Mouse (Mus musculus): Measurements from ENCODE around the gene Rrp1b.
"Not testable (repeated sequence)": the region's sequence is repeated elsewhere in the genome, so short reads cannot be mapped to it uniquely, and the experiment has no call there.

Gene Rrp1b

GRCm38 (mm10) chr17:32091364-32092240 is 55.7 kb downstream of the Rrp1b start:
- DNase-seq = peak; percentile 76

- DNase-seq = no peak
Observed at GRCm38 (mm10) chr17:32092241-32092619, 56.3 kb downstream of the Rrp1b start.

GRCm38 (mm10) chr17:32092895-32093294 is 57.0 kb downstream of the Rrp1b start:
- no peak for DNase-seq

GRCm38 (mm10) chr17:32097676-32098075 is 61.8 kb downstream of the Rrp1b start:
- DNase-seq = no peak

- DNase-seq = not testable (repeated sequence)
Observed at GRCm38 (mm10) chr17:32098905-32099304, 63.0 kb downstream of the Rrp1b start.

- DNase-seq = no peak
Observed at GRCm38 (mm10) chr17:32099574-32099942, 63.7 kb downstream of the Rrp1b start.

GRCm38 (mm10) chr17:32099943-32100586 is 64.2 kb downstream of the Rrp1b start:
- DNase-seq = no peak

GRCm38 (mm10) chr17:32103054-32103453 is 67.2 kb downstream of the Rrp1b start:
- no peak for DNase-seq

GRCm38 (mm10) chr17:32106358-32106757 is 70.5 kb downstream of the Rrp1b start:
- DNase-seq = no peak

GRCm38 (mm10) chr17:32107877-32108276 is 72.0 kb downstream of the Rrp1b start:
- no peak for DNase-seq

GRCm38 (mm10) chr17:32108320-32109011 is 72.6 kb downstream of the Rrp1b start:
- not testable (repeated sequence) for DNase-seq

GRCm38 (mm10) chr17:32109201-32109940 is 73.5 kb downstream of the Rrp1b start:
- no peak for DNase-seq

GRCm38 (mm10) chr17:32110424-32110823 is 74.5 kb downstream of the Rrp1b start:
- no peak for DNase-seq

- DNase-seq = no peak
Observed at GRCm38 (mm10) chr17:32110980-32111780, 75.3 kb downstream of the Rrp1b start.
